Mouse (Mus musculus): ENCODE results near the gene St7.

St7 gene

DNA sequence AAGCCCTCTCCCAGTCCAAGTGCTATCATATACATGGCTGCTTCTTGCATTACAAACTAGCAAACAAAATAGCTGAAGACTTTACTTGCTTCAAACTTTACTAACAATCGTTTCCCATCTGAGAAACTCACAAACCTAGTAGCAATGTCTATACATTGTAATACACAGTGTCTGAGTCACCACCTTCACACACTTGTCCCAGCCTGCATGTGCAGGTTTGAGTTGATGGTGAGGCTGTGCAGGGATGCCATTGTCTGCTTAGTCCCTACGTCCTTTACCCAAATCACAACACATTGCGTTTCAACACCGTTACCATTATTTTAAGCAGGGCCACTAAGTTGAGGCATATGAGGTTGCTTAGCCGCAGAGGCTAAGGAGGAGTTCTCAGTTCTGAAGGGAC, 26.7 kb downstream of the St7 start:
- no peak for ATAC-seq (ENCODE audit: low TSS enrichment)

GRCm38 (mm10) chr6:17720022-17720421, 27.3 kb downstream of the St7 start:
- no peak for ATAC-seq (ENCODE audit: low TSS enrichment)

GRCm38 (mm10) chr6:17721706-17722105, 29.0 kb downstream of the St7 start:
- no peak for ATAC-seq (ENCODE audit: low TSS enrichment)

GRCm38 (mm10) chr6:17725841-17726460, 33.2 kb downstream of the St7 start:
- ATAC-seq (ENCODE audit: low TSS enrichment) = peak; percentile 74

- no peak for ATAC-seq (ENCODE audit: low TSS enrichment)
Observed at GRCm38 (mm10) chr6:17727241-17727640, 34.5 kb downstream of the St7 start.

DNA sequence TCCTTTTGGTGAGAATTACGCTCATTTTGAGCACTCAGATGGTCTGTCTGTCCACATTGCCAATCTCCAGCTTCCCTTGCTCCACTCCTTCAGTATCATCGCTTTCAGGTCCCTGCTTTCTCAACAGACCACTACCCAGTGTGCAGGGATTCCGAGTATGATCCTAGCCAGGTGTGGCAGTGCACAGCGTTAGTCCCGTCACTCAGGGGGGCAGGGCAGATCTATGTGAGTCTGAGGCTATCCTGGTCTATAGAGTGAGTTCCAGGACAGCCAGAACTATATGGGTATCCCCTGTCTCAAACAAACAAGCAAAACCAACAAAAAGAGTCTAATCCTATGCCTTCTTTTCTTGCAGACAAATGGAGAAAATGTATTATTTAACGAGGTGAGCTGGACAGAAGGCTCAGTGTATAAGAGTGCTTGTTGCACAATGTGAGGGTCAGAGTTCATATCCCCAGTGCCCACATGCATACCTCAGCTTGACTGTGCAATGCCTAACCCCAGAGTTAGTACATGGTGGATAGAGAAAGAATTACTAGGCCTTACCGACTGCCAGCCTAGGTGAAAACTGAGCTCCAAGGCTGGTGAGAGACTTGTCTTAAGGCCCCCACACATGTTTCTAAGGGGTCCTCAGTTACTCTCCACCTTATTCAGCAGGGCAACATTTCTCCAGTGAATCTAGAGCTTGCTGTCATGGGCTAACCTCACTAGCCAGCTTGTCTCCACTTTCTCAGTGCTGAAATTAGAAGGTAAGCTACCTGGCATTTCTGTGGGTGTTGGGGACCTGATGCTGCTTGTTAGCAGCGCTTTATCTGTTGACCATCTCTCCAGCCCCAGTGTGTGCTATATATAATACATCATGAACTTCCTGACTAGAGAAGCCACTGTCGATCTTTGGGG, 35.4 kb downstream of the St7 start:
- ATAC-seq (ENCODE audit: low TSS enrichment) = no peak

GRCm38 (mm10) chr6:17730122-17730521, 37.4 kb downstream of the St7 start:
- peak; percentile 94 for ATAC-seq (ENCODE audit: low TSS enrichment)

DNA sequence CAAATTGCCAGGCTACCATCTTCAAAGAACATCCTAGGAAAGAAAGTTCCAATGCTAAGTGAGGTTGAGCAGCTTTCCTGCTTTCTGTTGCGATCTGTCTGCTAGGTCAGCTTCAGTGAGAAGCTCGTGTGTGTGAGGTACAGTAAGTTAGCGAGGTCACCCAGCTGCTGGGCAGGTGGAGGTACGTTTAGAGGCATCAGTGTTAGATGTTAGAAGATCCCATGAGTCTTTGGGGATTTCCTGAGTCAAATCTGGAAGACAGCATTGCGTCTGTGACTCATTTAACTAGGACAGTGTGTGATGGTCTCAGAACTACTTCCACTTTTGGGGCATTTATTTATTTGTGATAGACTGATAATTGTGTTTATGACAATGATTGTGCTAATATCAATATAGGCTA, 39.0 kb downstream of the St7 start:
- ATAC-seq (ENCODE audit: low TSS enrichment) = no peak

GRCm38 (mm10) chr6:17733951-17734411, 41.2 kb downstream of the St7 start:
- ATAC-seq (ENCODE audit: low TSS enrichment) = no peak

DNA sequence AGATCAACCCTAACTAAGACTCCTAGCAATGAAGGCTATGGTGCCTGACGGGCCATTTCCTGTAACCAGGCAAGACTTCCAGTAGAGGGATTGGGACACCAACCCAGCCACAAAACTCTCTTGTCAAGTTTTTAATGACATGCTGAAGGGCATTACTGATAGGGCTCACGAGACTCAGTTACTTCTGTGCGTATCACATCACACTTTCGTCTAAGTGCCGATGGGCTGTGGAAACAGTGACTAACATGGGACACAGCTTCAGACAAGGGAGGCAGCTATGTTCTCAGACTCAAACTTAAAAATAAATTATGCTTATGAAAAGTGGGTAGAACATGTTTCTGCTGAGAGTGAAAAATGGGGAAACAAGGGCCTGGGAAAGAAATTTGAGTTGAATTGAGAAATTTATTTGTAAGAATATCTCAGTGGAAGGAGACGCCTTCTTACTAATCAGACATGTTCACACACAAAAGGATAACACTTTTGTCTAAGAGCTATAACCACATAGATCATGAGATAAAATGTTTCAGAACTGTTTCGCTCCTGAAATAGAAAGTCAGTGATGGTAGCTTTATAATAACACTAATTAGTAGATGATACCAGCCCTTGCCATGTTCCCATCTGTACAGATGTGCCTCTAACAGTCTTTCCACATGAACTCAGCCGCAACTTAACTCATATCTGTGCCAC, 44.7 kb downstream of the St7 start:
- ATAC-seq (ENCODE audit: low TSS enrichment) = no peak

GRCm38 (mm10) chr6:17740128-17740527, 47.4 kb downstream of the St7 start:
- no peak for ATAC-seq (ENCODE audit: low TSS enrichment)

GRCm38 (mm10) chr6:17741639-17742038, 48.9 kb downstream of the St7 start:
- no peak for ATAC-seq (ENCODE audit: low TSS enrichment)

DNA sequence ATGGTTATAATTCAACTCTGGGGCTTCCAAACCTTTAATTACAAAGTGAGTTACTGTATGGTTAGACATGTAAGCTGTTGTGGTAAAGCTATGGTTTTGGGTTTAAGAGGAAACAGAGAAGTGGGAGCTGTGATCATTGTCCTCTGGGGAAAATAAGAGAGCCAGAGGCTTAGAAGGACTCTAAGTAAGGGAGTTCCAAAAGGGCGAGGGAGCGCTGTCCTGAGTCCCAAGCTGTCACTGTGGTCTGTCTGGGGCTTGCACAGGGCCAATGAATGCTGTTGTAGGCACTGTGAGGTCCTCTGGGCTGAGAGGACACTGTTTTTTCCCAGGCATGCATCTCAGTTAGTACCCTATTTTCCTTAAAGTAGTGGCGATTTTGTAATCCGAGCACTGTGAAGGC, 49.5 kb downstream of the St7 start:
- ATAC-seq (ENCODE audit: low TSS enrichment) = no peak

DNA sequence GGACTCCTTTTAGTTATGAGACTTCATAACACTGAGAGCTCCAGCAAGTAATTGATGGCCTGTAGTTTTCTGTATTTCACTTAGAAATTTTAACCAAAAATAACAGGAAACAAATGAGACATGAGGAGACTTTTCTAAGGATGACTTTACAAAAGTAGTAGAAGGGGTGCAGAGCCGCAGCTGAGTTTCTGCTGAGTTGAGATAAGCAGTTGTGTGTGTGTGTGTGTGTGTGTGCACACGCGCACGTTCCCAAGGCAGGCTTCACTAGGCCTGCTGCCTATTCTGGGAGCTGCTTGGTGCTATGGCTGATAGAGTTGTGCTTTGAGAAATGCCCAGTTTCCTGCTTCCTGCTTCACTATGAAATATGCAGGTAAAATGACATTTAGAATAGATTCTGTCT, 50.6 kb downstream of the St7 start:
- ATAC-seq (ENCODE audit: low TSS enrichment) = peak; percentile 31; the same call in 1 of the 2 replicates

- ATAC-seq (ENCODE audit: low TSS enrichment) = no peak
Observed at GRCm38 (mm10) chr6:17747724-17748123, 55.0 kb downstream of the St7 start.

- peak; percentile 98 for ATAC-seq (ENCODE audit: low TSS enrichment)
Observed at GRCm38 (mm10) chr6:17748866-17749582, 56.3 kb downstream of the St7 start.

DNA sequence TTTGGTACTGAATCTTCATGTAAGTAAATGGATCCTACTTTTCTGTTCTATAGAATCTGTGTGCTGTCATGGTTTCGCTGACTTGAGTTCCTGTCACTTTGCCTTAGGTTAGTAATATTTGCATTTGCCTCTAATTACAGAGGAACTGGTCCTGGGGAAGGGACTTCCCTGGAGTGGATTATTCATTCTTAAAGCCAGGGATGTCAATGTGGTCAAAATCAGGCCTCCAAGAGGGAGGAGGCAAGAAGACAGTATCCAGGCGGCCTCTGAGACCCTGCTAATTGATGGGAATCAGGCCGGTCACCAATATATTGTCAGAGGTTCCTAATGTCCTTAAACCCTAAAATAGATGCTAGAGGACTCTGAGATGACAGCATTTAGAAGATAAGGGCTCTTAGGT, 56.9 kb downstream of the St7 start:
- peak; percentile 43 for ATAC-seq (ENCODE audit: low TSS enrichment)

DNA sequence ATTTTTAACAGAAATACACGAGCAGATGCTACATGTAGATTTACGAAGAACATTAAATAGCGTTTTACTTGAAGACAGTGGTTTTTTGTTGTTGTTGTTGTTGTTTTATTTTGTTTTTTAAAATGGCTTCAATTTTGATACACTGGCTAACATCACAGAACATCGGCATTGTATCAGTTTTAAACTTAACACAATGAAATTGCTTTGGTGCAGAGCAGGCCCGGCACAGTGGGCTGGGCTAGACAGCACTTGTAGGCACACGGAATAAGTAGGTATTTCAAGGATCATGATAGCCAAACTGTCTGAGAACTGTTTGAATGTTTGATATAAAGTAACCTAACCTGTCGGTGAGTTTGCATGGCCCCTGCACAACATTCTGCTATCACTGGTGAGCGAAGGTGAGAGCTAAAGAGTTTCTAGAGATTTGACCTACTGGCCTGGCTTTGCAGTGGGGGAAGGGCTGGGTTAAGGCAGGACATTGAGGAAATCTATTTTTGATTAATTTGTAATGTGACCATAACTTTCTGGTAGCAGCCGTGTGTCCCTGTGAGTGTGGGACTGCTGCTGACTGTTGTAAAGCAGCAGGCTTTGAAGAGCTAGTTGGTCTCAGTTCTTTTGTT, 57.4 kb downstream of the St7 start:
- ATAC-seq (ENCODE audit: low TSS enrichment) = peak; percentile 22

- ATAC-seq (ENCODE audit: low TSS enrichment) = 0 out of 2 replicates have a peak, but pooled peaks have one; percentile 32
Observed at GRCm38 (mm10) chr6:17750957-17751356, 58.2 kb downstream of the St7 start.

GRCm38 (mm10) chr6:17755902-17756301, 63.2 kb downstream of the St7 start:
- ATAC-seq (ENCODE audit: low TSS enrichment) = no peak

DNA sequence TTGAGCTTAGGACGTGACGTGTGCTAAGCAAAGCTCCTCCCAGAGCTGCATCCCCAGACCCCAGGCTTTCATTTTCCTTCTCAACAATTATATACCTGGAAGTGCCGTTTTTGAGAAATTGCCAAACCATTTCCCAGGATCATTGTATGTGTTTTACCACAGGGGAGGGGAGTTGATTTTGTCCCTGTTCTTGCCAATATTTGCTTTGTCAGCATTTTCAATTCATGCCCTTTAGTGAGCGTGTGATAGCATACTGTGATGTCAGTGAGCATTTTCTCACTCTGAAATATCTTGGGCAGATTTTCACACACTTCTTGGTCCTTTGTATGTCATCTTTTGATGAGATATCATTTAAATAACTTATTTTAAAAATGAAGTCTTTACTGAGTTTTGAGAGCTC, 65.8 kb downstream of the St7 start:
- no peak for ATAC-seq (ENCODE audit: low TSS enrichment)

Measured in frontal cortex, adult (tissue).